Mouse (Mus musculus) kidney, embryonic 16.5 days (tissue): ENCODE data around the gene Pgbd5. TPM values are rescaled to one million over a fixed set of nuclear protein-coding genes. Genes with fewer than 3 reads are reported as not detected.

Source experiments
- ATAC-seq: fragments of 200-750 bp; cut with Nextera tagmentation; 2 replicates; pipeline ENCODE4 v1.8.0; 2017; ENCODE audit warnings: moderate TSS enrichment; ENCODE audit not compliant: low FRiP score, low TSS enrichment
- H3K27ac ChIP-seq: fragments of 300-500 bp; sonication (generic); 2 replicates; pipeline ENCODE4 v1.5.1; 2014; ENCODE audit warnings: low read length
- H3K27me3 ChIP-seq: fragments of 300-500 bp; sonication (generic); 2 replicates; pipeline ENCODE4 v1.6.1; 2014; ENCODE audit warnings: low read length, control low read depth, mixed read lengths; ENCODE audit not compliant: insufficient read depth
- H3K36me3 ChIP-seq: fragments of 300-500 bp; sonication (generic); 2 replicates; pipeline ENCODE4 v1.6.1; 2014; ENCODE audit warnings: low read length, control low read depth, mixed read lengths; ENCODE audit not compliant: insufficient read depth
- H3K4me1 ChIP-seq: fragments of 300-500 bp; sonication (generic); 2 replicates; pipeline ENCODE4 v1.6.1; 2014; ENCODE audit warnings: low read length, control low read depth, mixed read lengths; ENCODE audit not compliant: insufficient read depth
- H3K4me2 ChIP-seq: fragments of 300-500 bp; sonication (generic); replicated peaks from 2 replicates; pipeline ENCODE4 v1.6.1; 2014; ENCODE audit warnings: low read depth, low read length
- H3K4me3 ChIP-seq: fragments of 300-500 bp; sonication (generic); 2 replicates; pipeline ENCODE4 v1.5.1; 2014; ENCODE audit warnings: mild to moderate bottlenecking, low read length
- H3K9ac ChIP-seq: fragments of 300-500 bp; sonication (generic); replicated peaks from 2 replicates; pipeline ENCODE4 v1.6.1; 2014; ENCODE audit warnings: low read length
- H3K9me3 ChIP-seq: fragments of 300-500 bp; sonication (generic); 2 replicates; pipeline ENCODE4 v1.6.1; 2016; ENCODE audit warnings: low read length, control low read depth
- WGBS: fragments of 180-500 bp; shearing (Covaris S2); extraction: QIAGEN DNeasy Blood & Tissue Kit; methylation state at CpG from one replicate; pipeline ENCODE4 v1.1.7; 2014; 5-methylcytosine and 5-hydroxymethylcytosine counted together
- polyA plus RNA-seq: library from polyadenylated mRNA; unstranded; fragments of >200 nt; fragmentation: Nextera tagmentation; extraction: Ambion mirVana; gene quantifications from 2 replicates; pipeline ENCODE4 v1.2.1, GENCODE M21; 2015

Gene Pgbd5
- polyA plus RNA-seq, 1 experiment from 2014 or later, result 0.55 TPM

GRCm38 (mm10) chr8:124361773-124362427 is 77.6 kb downstream of the Pgbd5 start:
- no peaks in the 10 kb centered on the region for H3K9me3 ChIP-seq
- no peak overlapping the region for H3K9ac ChIP-seq
- no peaks in the 10 kb centered on the region for H3K4me1 ChIP-seq
- no peaks in the 10 kb centered on the region for H3K27me3 ChIP-seq
- no peak overlapping the region for H3K4me3 ChIP-seq
- H3K36me3 ChIP-seq, result no peaks in the 10 kb centered on the region
- no peak overlapping the region for H3K4me2 ChIP-seq
- no peak overlapping the region for H3K27ac ChIP-seq
- ATAC-seq, result no peak
- WGBS, result 81% methylated on average over 11 of the region's 11 CpGs

GRCm38 (mm10) chr8:124360911-124361310 is 78.5 kb downstream of the Pgbd5 start:
- H3K9ac ChIP-seq, result no peak overlapping the region
- no peaks in the 10 kb centered on the region for H3K27me3 ChIP-seq
- no peak for ATAC-seq
- H3K4me3 ChIP-seq, result no peak overlapping the region
- H3K9me3 ChIP-seq, result no peaks in the 10 kb centered on the region
- no peaks in the 10 kb centered on the region for H3K4me1 ChIP-seq
- H3K4me2 ChIP-seq, result no peak overlapping the region
- no peaks in the 10 kb centered on the region for H3K36me3 ChIP-seq
- 66% methylated on average over 3 of the region's 3 CpGs for WGBS
- no peak overlapping the region for H3K27ac ChIP-seq

DNA sequence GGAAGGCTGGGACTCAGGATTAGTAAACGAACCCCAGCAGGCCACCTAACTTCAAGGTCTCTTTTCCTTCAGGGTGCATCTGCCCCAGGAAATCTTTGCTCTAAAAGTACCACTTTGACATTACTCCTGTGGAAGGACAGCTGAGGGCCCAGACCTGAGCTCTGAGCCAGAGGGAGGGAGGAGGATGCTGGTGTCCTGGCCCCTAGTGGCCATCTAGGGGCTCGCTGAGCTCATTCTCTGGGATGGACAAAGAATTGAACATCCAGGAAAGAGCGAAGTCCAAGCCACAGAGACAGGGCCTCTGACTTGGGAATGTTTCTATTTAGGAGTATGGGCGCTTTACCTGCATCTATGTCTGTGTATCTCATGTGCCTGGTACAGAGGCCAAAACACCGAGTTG is 87.8 kb downstream of the Pgbd5 start:
- Histone ChIP-seq H3K4me1 (peaks cover 5% of the 10 kb centered on the region; the same call in 1 of the 2 replicates), H3K4me3 (no peak overlapping the region), H3K9ac (no peak overlapping the region), H3K27ac (no peak overlapping the region), H3K9me3 (no peaks in the 10 kb centered on the region), H3K4me2 (no peak overlapping the region), H3K36me3 (no peaks in the 10 kb centered on the region), H3K27me3 (no peaks in the 10 kb centered on the region)
- no peak for ATAC-seq
- 64% methylated on average over 5 of the region's 5 CpGs for WGBS

DNA sequence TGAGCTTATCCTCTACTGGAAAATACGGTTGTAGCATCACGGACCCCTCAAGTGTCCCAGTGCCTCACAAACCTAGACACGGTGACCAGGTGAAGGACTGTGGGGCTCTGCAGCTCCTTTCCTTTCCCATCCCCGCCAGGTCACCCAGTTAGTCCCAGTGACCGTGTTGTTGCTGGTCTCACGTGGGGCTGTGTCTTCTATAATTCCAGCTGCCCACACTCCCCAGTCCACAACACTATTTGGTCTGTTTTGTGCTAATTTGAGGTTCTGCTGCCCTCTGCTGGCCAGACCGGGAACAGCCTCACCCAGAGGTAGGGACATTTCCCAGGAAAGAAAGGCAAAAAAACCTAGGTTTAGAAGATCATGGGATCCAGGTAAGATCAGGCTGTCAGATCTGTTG is 89.8 kb downstream of the Pgbd5 start:
- H3K4me3 ChIP-seq, result no peak overlapping the region
- H3K27me3 ChIP-seq, result no peaks in the 10 kb centered on the region
- 36% methylated on average over 7 of the region's 7 CpGs for WGBS
- 0 out of 2 replicates have a peak, but pooled peaks have one; percentile 20 for ATAC-seq
- H3K4me1 ChIP-seq, result peaks cover 5% of the 10 kb centered on the region; the same call in 1 of the 2 replicates
- no peak overlapping the region for H3K4me2 ChIP-seq
- no peaks in the 10 kb centered on the region for H3K9me3 ChIP-seq
- H3K9ac ChIP-seq, result no peak overlapping the region
- H3K27ac ChIP-seq, result no peak overlapping the region
- H3K36me3 ChIP-seq, result 0 out of 2 replicates have a peak, but pooled peaks cover 7% of the 10 kb centered on the region

- Histone ChIP-seq H3K9ac (no peak overlapping the region), H3K4me2 (no peak overlapping the region), H3K36me3 (peaks cover 18% of the 10 kb centered on the region), H3K27ac (peak overlapping the region; percentile 0; the same call in 1 of the 2 replicates), H3K27me3 (no peaks in the 10 kb centered on the region), H3K4me3 (no peak overlapping the region), H3K4me1 (peaks cover 5% of the 10 kb centered on the region; the same call in 1 of the 2 replicates), H3K9me3 (no peaks in the 10 kb centered on the region)
- WGBS, result 41% methylated on average over 1 of the region's 1 CpGs
- ATAC-seq, result no peak
Observed at GRCm38 (mm10) chr8:124348087-124348486, 91.4 kb downstream of the Pgbd5 start.

DNA sequence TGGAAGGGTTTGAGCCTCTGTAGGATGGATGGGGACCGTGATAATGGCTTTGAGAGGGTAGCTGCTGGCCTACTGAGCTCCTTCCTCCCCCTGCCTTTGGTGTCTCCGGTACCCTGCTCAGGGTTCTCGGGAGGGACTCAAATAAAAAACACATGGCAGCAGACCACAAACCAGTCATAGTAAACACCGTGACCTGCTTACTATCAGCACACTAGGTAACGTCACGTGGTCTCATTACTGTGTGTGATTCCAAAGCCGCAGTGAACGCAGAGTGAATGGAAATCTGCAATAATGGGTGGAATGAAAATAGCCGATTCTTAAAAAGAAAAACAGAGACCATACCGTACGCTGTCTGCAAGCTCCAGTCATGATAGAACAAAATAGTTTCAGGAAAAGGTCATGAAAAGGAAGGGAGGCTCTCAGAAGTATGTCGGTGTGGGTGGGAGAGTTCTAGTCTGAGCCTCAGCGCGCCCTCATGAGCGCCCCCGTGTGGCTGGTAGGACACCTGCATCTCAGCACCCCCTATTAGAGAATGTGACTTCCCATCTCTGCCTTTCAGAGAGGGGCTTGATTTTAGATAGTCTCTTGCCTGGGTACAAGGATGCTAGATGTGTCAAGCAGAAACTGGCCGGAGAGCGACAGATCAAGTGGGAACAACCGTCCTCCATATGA is 92.5 kb downstream of the Pgbd5 start:
- Histone ChIP-seq H3K4me2 (no peak overlapping the region), H3K9me3 (no peaks in the 10 kb centered on the region), H3K4me3 (no peak overlapping the region), H3K9ac (no peak overlapping the region), H3K4me1 (peaks cover 5% of the 10 kb centered on the region; the same call in 1 of the 2 replicates), H3K27ac (no peak overlapping the region), H3K27me3 (no peaks in the 10 kb centered on the region), H3K36me3 (peaks cover 23% of the 10 kb centered on the region)
- 50% methylated on average over 19 of the region's 19 CpGs for WGBS
- 0 out of 2 replicates have a peak, but pooled peaks have one; percentile 12 for ATAC-seq

DNA sequence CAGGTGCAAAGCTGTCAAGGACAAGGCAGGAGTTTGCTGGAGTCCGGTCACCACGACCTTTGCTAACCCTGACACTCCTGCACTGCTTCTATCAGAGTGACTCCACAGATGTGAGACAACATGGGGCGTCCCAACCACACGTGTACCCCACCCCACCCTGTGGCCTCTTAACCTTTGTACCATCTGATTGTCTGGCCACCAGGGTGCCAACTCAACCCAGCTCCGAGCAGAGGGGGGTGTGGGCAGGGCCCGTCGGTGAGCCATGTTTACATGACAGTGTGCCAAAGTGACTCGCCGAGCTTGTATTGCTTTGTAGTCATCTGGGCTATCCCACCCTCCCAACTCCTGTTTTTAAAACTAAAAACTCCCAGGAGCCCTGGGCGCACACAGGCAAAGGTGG is 94.4 kb downstream of the Pgbd5 start:
- Histone ChIP-seq H3K9me3 (no peaks in the 10 kb centered on the region), H3K36me3 (peaks cover 23% of the 10 kb centered on the region), H3K9ac (no peak overlapping the region), H3K27me3 (no peaks in the 10 kb centered on the region), H3K27ac (no peak overlapping the region), H3K4me1 (peaks cover 16% of the 10 kb centered on the region), H3K4me2 (no peak overlapping the region), H3K4me3 (no peak overlapping the region)
- 86% methylated on average over 10 of the region's 10 CpGs for WGBS
- no peak for ATAC-seq

DNA sequence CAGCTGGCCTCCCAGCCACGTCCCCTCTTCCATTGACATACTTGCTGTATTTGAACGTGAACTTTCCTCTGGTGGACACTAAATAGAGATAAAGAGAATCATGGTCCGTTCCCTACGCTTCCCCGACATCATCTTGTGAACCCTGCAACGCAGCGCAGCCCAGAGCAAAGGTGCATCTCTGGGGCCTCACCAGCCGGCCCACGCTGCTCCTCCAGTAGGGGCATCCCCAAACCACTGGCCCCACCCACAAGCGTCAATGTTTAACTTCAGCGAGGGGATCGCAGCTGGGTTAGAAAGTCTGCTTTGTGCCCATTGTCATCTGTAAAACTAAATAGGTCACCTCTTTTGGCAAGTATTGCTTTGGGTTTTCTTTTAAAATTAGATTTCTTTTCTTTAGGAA is 95.5 kb downstream of the Pgbd5 start:
- 81% methylated on average over 12 of the region's 12 CpGs for WGBS
- H3K9me3 ChIP-seq, result no peaks in the 10 kb centered on the region
- H3K36me3 ChIP-seq, result peaks cover 23% of the 10 kb centered on the region

GRCm38 (mm10) chr8:124343151-124343550 is 96.3 kb downstream of the Pgbd5 start:
- ATAC-seq, result no peak
- no peak overlapping the region for H3K9ac ChIP-seq
- H3K27me3 ChIP-seq, result no peaks in the 10 kb centered on the region
- no peak overlapping the region for H3K4me3 ChIP-seq
- peaks cover 30% of the 10 kb centered on the region for H3K36me3 ChIP-seq
- no peak overlapping the region for H3K27ac ChIP-seq
- H3K4me2 ChIP-seq, result no peak overlapping the region
- H3K4me1 ChIP-seq, result peaks cover 17% of the 10 kb centered on the region
- H3K9me3 ChIP-seq, result no peaks in the 10 kb centered on the region
- WGBS, result 90% methylated on average over 15 of the region's 15 CpGs

More for the DNA sequence above, 95.5 kb downstream of the Pgbd5 start:
- Histone ChIP-seq H3K27ac (no peak overlapping the region), H3K27me3 (no peaks in the 10 kb centered on the region), H3K4me3 (no peak overlapping the region), H3K4me1 (peaks cover 17% of the 10 kb centered on the region), H3K4me2 (no peak overlapping the region), H3K9ac (no peak overlapping the region)
- no peak for ATAC-seq
